Comparison of ENCODE assay signal across 8 mouse cellular contexts in genomic region chr8:84025863-84026262, GRCm38 (mm10). TPM values are rescaled to one million over a fixed set of nuclear protein-coding genes. Genes with fewer than 3 reads are reported as not detected.
DNase-seq lines count a peak whose midpoint lies in the region; ATAC-seq and TF ChIP-seq lines count a peak whose summit lies in the region.

No protein-coding gene starts in this region.

- H3K36me3 ChIP-seq in kidney, postnatal 0 days (ENCODE audit: insufficient read depth, low read length) = 0 out of 2 replicates have a peak, but pooled peaks cover 3% of the 10 kb centered on the region
- H3K36me3 ChIP-seq in forebrain, embryonic 15.5 days = no peaks in the 10 kb centered on the region
- H3K36me3 ChIP-seq in midbrain, embryonic 15.5 days (replicated peaks) = no peaks in the 10 kb centered on the region
- no peaks in the 10 kb centered on the region; the same call in 1 of the 2 replicates for H3K36me3 ChIP-seq in thymus, adult 2 months (ENCODE audit: control insufficient read depth, insufficient read depth, low read length)

- no peaks in the 10 kb centered on the region for H3K9me3 ChIP-seq in kidney, postnatal 0 days (replicated peaks; ENCODE audit: low read length)
- no peaks in the 10 kb centered on the region for H3K9me3 ChIP-seq in forebrain, embryonic 15.5 days
- no peaks in the 10 kb centered on the region for H3K9me3 ChIP-seq in midbrain, embryonic 15.5 days

- no peak for TF ChIP-seq POLR2A in thymus, adult 2 months (IDR thresholded peaks at IDR 0.05; ENCODE audit: control insufficient read depth, extremely low read depth, insufficient read depth, low read length, poor library complexity)

- H3K4me3 ChIP-seq in kidney, postnatal 0 days (replicated peaks; ENCODE audit: low read depth, low read length) = peak overlapping the region; percentile 37
- H3K4me3 ChIP-seq in forebrain, embryonic 15.5 days = peak overlapping the region; percentile 49
- peak overlapping the region; percentile 52 for H3K4me3 ChIP-seq in midbrain, embryonic 15.5 days
- H3K4me3 ChIP-seq in thymus, adult 2 months (ENCODE audit: control insufficient read depth, insufficient read depth, low read length) = peak overlapping the region; percentile 10; the same call in 1 of the 2 replicates

- 2% methylated on average over 41 of the region's 41 CpGs for WGBS in kidney, postnatal 0 days
- under 1% methylated on average over 41 of the region's 41 CpGs for WGBS in forebrain, embryonic 15.5 days
- under 1% methylated on average over 41 of the region's 41 CpGs for WGBS in midbrain, embryonic 15.5 days
- 2% methylated on average over 41 of the region's 41 CpGs for WGBS in thymus, adult 2 months

- TF ChIP-seq CTCF in kidney, postnatal 0 days (IDR thresholded peaks at IDR 0.05; ENCODE audit: low read depth) = no peak
- no peak for TF ChIP-seq CTCF in thymus, adult 2 months (IDR thresholded peaks at IDR 0.05; ENCODE audit: borderline replicate concordance, control insufficient read depth, extremely low read depth, insufficient read depth, low read length, poor library complexity)

- H3K27ac ChIP-seq in kidney, postnatal 0 days = no peak overlapping the region
- no peak overlapping the region for H3K27ac ChIP-seq in forebrain, embryonic 15.5 days (replicated peaks)
- no peak overlapping the region for H3K27ac ChIP-seq in midbrain, embryonic 15.5 days
- H3K27ac ChIP-seq in thymus, adult 2 months (ENCODE audit: control insufficient read depth, insufficient read depth, low read length) = no peak overlapping the region

- H3K27me3 ChIP-seq in kidney, postnatal 0 days (ENCODE audit: insufficient read depth, low read length) = no peaks in the 10 kb centered on the region
- peaks cover 26% of the 10 kb centered on the region for H3K27me3 ChIP-seq in forebrain, embryonic 15.5 days
- peaks cover 35% of the 10 kb centered on the region for H3K27me3 ChIP-seq in midbrain, embryonic 15.5 days (replicated peaks)
- H3K27me3 ChIP-seq in thymus, adult 2 months (ENCODE audit: control insufficient read depth, insufficient read depth, low read length) = no peaks in the 10 kb centered on the region; the same call in 1 of the 2 replicates

- H3K4me1 ChIP-seq in kidney, postnatal 0 days (replicated peaks; ENCODE audit: insufficient read depth, low read length) = peaks cover 29% of the 10 kb centered on the region
- H3K4me1 ChIP-seq in forebrain, embryonic 15.5 days = peaks cover 9% of the 10 kb centered on the region
- peaks cover 12% of the 10 kb centered on the region; the same call in 1 of the 2 replicates for H3K4me1 ChIP-seq in midbrain, embryonic 15.5 days
- peaks cover 12% of the 10 kb centered on the region; the same call in 1 of the 2 replicates for H3K4me1 ChIP-seq in thymus, adult 2 months (replicated peaks; ENCODE audit: control insufficient read depth, insufficient read depth, low read length)

- ATAC-seq in kidney, postnatal 0 days (replicated peaks; ENCODE audit: low FRiP score, low read depth) = 0 out of 2 replicates have a peak, but pooled peaks have one; percentile 6
- peak; percentile 81 for ATAC-seq in forebrain, embryonic 15.5 days (replicated peaks)
- peak; percentile 71 for ATAC-seq in midbrain, embryonic 15.5 days (replicated peaks)

- H3K9ac ChIP-seq in kidney, postnatal 0 days (ENCODE audit: low read depth, low read length) = peak overlapping the region; percentile 42; the same call in 1 of the 2 replicates
- peak overlapping the region; percentile 51 for H3K9ac ChIP-seq in forebrain, embryonic 15.5 days (replicated peaks)
- H3K9ac ChIP-seq in midbrain, embryonic 15.5 days = peak overlapping the region; percentile 40

- H3K4me2 ChIP-seq in kidney, postnatal 0 days (ENCODE audit: low read length) = peak overlapping the region; percentile 74
- peak overlapping the region; percentile 82 for H3K4me2 ChIP-seq in forebrain, embryonic 15.5 days (replicated peaks)
- H3K4me2 ChIP-seq in midbrain, embryonic 15.5 days = peak overlapping the region; percentile 96

- DNase-seq in kidney, postnatal 0 days (ENCODE audit: low spot score) = peak; percentile 83
- DNase-seq in kidney, adult 9 months = no peak
- peak; percentile 74 for DNase-seq in ZHBTc4 (ENCODE audit: low read depth, low spot score)
- DNase-seq in kidney, postnatal 4 days = peak; percentile 85 to 88
- peak; percentile 78 for DNase-seq in thymus, adult 2 months
- DNase-seq in cerebellum, postnatal 36 days = no peak

RNA-seq across cellular contexts. Expression of gene Palm3, which starts 4.6 kb away (rescaled TPM):
- polyA plus RNA-seq in kidney, postnatal 0 days (2015; fragmentation: Nextera tagmentation; extraction: Ambion mirVana) = 12.7 and 15.7 TPM in 2 replicates
- 0.94 and 2.6 TPM in 2 replicates for polyA plus RNA-seq in forebrain, embryonic 15.5 days (2015; fragmentation: Nextera tagmentation; extraction: Ambion mirVana)
- polyA plus RNA-seq in midbrain, embryonic 15.5 days (2015; fragmentation: Nextera tagmentation; extraction: Ambion mirVana) = 2.6 and 2.8 TPM in 2 replicates
- polyA plus RNA-seq in thymus, adult 2 months (2012; rRNA removed) = 0.32 and 0.43 TPM in 2 replicates

RNA-seq across cellular contexts. Expression of gene 2210011C24Rik, which starts 13.9 kb away (rescaled TPM):
- 15.8 and 21.0 TPM in 2 replicates for polyA plus RNA-seq in kidney, postnatal 0 days (2015; fragmentation: Nextera tagmentation; extraction: Ambion mirVana)
- polyA plus RNA-seq in forebrain, embryonic 15.5 days (2015; fragmentation: Nextera tagmentation; extraction: Ambion mirVana) = not detected in 2 replicates
- polyA plus RNA-seq in midbrain, embryonic 15.5 days (2015; fragmentation: Nextera tagmentation; extraction: Ambion mirVana) = 0.26 and 0.39 TPM in 2 replicates
- 0.32 and 0.43 TPM in 2 replicates for polyA plus RNA-seq in thymus, adult 2 months (2012; rRNA removed)

RNA-seq across cellular contexts. Expression of gene Il27ra, which starts 16.5 kb away (rescaled TPM):
- 1.2 and 1.3 TPM in 2 replicates for polyA plus RNA-seq in kidney, postnatal 0 days (2015; fragmentation: Nextera tagmentation; extraction: Ambion mirVana)
- 0.41 and 0.68 TPM in 2 replicates for polyA plus RNA-seq in forebrain, embryonic 15.5 days (2015; fragmentation: Nextera tagmentation; extraction: Ambion mirVana)
- 0.58 and 0.68 TPM in 2 replicates for polyA plus RNA-seq in midbrain, embryonic 15.5 days (2015; fragmentation: Nextera tagmentation; extraction: Ambion mirVana)
- polyA plus RNA-seq in thymus, adult 2 months (2012; rRNA removed) = 82.6 and 84.0 TPM in 2 replicates

RNA-seq across cellular contexts. Expression of gene Rln3, which starts 18.9 kb away (rescaled TPM):
- not detected in 2 replicates for polyA plus RNA-seq in kidney, postnatal 0 days (2015; fragmentation: Nextera tagmentation; extraction: Ambion mirVana)
- polyA plus RNA-seq in forebrain, embryonic 15.5 days (2015; fragmentation: Nextera tagmentation; extraction: Ambion mirVana) = not detected in 2 replicates
- polyA plus RNA-seq in midbrain, embryonic 15.5 days (2015; fragmentation: Nextera tagmentation; extraction: Ambion mirVana) = 0.48 and 1.3 TPM in 2 replicates
- 7.1 and 9.1 TPM in 2 replicates for polyA plus RNA-seq in thymus, adult 2 months (2012; rRNA removed)

RNA-seq across cellular contexts. Expression of gene 1700067K01Rik, which starts 24.6 kb away (rescaled TPM):
- polyA plus RNA-seq in kidney, postnatal 0 days (2015; fragmentation: Nextera tagmentation; extraction: Ambion mirVana) = 1.1 and 1.7 TPM in 2 replicates
- polyA plus RNA-seq in forebrain, embryonic 15.5 days (2015; fragmentation: Nextera tagmentation; extraction: Ambion mirVana) = 1.4 TPM in 2 replicates
- polyA plus RNA-seq in midbrain, embryonic 15.5 days (2015; fragmentation: Nextera tagmentation; extraction: Ambion mirVana) = 0.66 and 1.0 TPM in 2 replicates
- polyA plus RNA-seq in thymus, adult 2 months (2012; rRNA removed) = 1.1 and 1.2 TPM in 2 replicates

Comparison
In these comparisons a context has a peak if more than half of its experiments do, and no peak if none do; other contexts are left out.
1. DNase-seq: peak in kidney, postnatal 0 days (single experiment), ZHBTc4 (single experiment), kidney, postnatal 4 days (2 of 2) and thymus, adult 2 months (single experiment); none in kidney, adult 9 months (single experiment) and cerebellum, postnatal 36 days (0 of 2).
2. ATAC-seq: peak in every context shown above with its lines; median percentile 81 in forebrain, embryonic 15.5 days; 71 in midbrain, embryonic 15.5 days; 6 in kidney, postnatal 0 days.
3. RNA of gene 2210011C24Rik, which starts 13.9 kb away (polyA plus RNA-seq): 15.8 to 21.0 TPM in kidney, postnatal 0 days; 0.32 to 0.43 TPM in thymus, adult 2 months, 0.26 to 0.39 TPM in midbrain, embryonic 15.5 days and not detected in forebrain, embryonic 15.5 days; every median in the first group is over 10 times any median in the second.
4. RNA of gene Il27ra, which starts 16.5 kb away (polyA plus RNA-seq): 82.6 to 84.0 TPM in thymus, adult 2 months; 1.2 to 1.3 TPM in kidney, postnatal 0 days, 0.58 to 0.68 TPM in midbrain, embryonic 15.5 days and 0.41 to 0.68 TPM in forebrain, embryonic 15.5 days; every median in the first group is over 10 times any median in the second.
5. Peak in every context shown above with its lines, with median percentiles within 50 percentile points of each other: H3K4me2 ChIP-seq, H3K4me3 ChIP-seq and H3K9ac ChIP-seq.